Mouse (Mus musculus): Measurements from ENCODE around the gene Zfp459.
"Not testable (repeated sequence)": the region's sequence is repeated elsewhere in the genome, so short reads cannot be mapped to it uniquely, and the experiment has no call there.

DNA sequence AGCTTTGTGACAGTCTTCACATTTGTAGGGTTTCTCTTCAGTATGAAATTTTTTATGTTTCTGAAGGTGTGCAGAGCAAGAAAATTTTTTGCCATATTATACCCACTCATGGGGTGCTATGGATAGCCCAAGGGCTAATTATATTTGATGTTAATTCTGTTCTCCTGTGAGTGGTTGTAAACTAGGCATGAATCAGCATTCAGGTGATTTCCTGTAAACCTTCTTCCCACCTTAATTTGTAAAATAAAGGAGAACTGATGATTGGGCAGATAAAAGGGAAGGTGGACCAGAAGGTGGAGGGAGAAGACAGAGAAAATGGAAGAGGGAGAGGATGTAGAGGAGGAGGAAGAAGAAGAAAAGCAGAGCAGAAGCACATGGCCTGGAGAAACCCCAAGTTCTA is 4.5 kb upstream of the Zfp459 start:
- not testable (repeated sequence) for TF ChIP-seq GATA1 (IDR thresholded peaks at IDR 0.05; ENCODE audit: borderline replicate concordance, low read length); FLI1 (IDR thresholded peaks at IDR 0.05; ENCODE audit: low read length)
